Comparison of ENCODE assay signal across 9 mouse cellular contexts in genomic region chr7:31052636-31053434, GRCm38 (mm10). TPM values are rescaled to one million over a fixed set of nuclear protein-coding genes. Genes with fewer than 3 reads are reported as not detected.
DNase-seq lines count a peak whose midpoint lies in the region; ATAC-seq and TF ChIP-seq lines count a peak whose summit lies in the region.
"Had no signal": no experiment of that assay in that cellular context is flagged by ENCODE, and none has a peak within 500 bp of the region (broad histone marks: within the 10 kb centered on the region; RNA-seq: fewer than 3 reads in every experiment).

No protein-coding gene starts in this region.

- ATAC-seq in kidney, postnatal 0 days (replicated peaks; ENCODE audit: low FRiP score, low read depth), result peak; percentile 18; the same call in 1 of the 2 replicates
- peak; percentile 5; the same call in 1 of the 2 replicates for ATAC-seq in forebrain, embryonic 16.5 days
- peak; percentile 12; the same call in 1 of the 2 replicates for ATAC-seq in hindbrain, embryonic 14.5 days (ENCODE audit: low FRiP score)
- no peak for ATAC-seq in limb, embryonic 14.5 days (ENCODE audit: low FRiP score, low read depth)
- peak; percentile 45; the same call in 1 of the 2 replicates for ATAC-seq in neural tube, embryonic 11.5 days (ENCODE audit: insufficient read depth, low FRiP score, low TSS enrichment)
- no peak for ATAC-seq in monocyte, adult 5-6 weeks (replicated peaks; ENCODE audit: insufficient number of reproducible peaks, low FRiP score, low TSS enrichment, poor library complexity, severe bottlenecking)

- H3K4me2 ChIP-seq in kidney, postnatal 0 days (ENCODE audit: low read length), result peak overlapping the region; percentile 41
- H3K4me2 ChIP-seq in forebrain, embryonic 16.5 days (ENCODE audit: low read length), result peak overlapping the region; percentile 38
- peak overlapping the region; percentile 56 for H3K4me2 ChIP-seq in hindbrain, embryonic 14.5 days (replicated peaks)
- H3K4me2 ChIP-seq in limb, embryonic 14.5 days (replicated peaks; ENCODE audit: low read depth, low read length, severe bottlenecking), result peak overlapping the region; percentile 44
- peak overlapping the region; percentile 25 for H3K4me2 ChIP-seq in neural tube, embryonic 11.5 days (ENCODE audit: low read depth)

- 3% methylated on average over 33 of the region's 34 CpGs for WGBS in kidney, postnatal 0 days
- 11% methylated on average over 34 of the region's 34 CpGs for WGBS in kidney, adult 2 months
- WGBS in forebrain, embryonic 16.5 days, result under 1% methylated on average over 34 of the region's 34 CpGs
- WGBS in hindbrain, embryonic 14.5 days, result under 1% methylated on average over 34 of the region's 34 CpGs
- WGBS in limb, embryonic 14.5 days, result under 1% methylated on average over 34 of the region's 34 CpGs
- under 1% methylated on average over 34 of the region's 34 CpGs for WGBS in neural tube, embryonic 11.5 days

- H3K27ac ChIP-seq in kidney, postnatal 0 days, result no peak overlapping the region
- H3K27ac ChIP-seq in kidney, adult 2 months (ENCODE audit: insufficient read depth, low read depth, low read length), result no peak overlapping the region
- H3K27ac ChIP-seq in forebrain, embryonic 16.5 days (ENCODE audit: low read length), result no peak overlapping the region
- no peak overlapping the region for H3K27ac ChIP-seq in hindbrain, embryonic 14.5 days
- no peak overlapping the region for H3K27ac ChIP-seq in limb, embryonic 14.5 days (replicated peaks; ENCODE audit: low read depth, low read length)
- no peak overlapping the region for H3K27ac ChIP-seq in neural tube, embryonic 11.5 days (ENCODE audit: low read depth, low read length)

- TF ChIP-seq CTCF in kidney, postnatal 0 days (IDR thresholded peaks at IDR 0.05; ENCODE audit: low read depth), result peak; percentile 46; the same call in 1 of the 2 replicates
- TF ChIP-seq CTCF in kidney, adult 2 months (conservative IDR thresholded peaks at IDR 0.05; ENCODE audit: insufficient read depth, insufficient read length, low read depth, low read length), result no peak

- no peak for TF ChIP-seq POLR2A in kidney, adult 2 months (IDR thresholded peaks at IDR 0.05; ENCODE audit: low read depth, low read length)
- TF ChIP-seq POLR2A in limb, embryonic 14.5 days (IDR thresholded peaks at IDR 0.05; ENCODE audit: borderline replicate concordance, extremely low read depth, insufficient read depth, insufficient read length), result no peak

- H3K4me1 ChIP-seq in kidney, postnatal 0 days (replicated peaks; ENCODE audit: insufficient read depth, low read length), result peaks cover 19% of the 10 kb centered on the region
- no peaks in the 10 kb centered on the region for H3K4me1 ChIP-seq in kidney, adult 2 months (ENCODE audit: control insufficient read depth, insufficient read depth, low read length)
- H3K4me1 ChIP-seq in forebrain, embryonic 16.5 days (replicated peaks; ENCODE audit: control insufficient read depth, insufficient read depth, low read length), result peaks cover 37% of the 10 kb centered on the region
- H3K4me1 ChIP-seq in hindbrain, embryonic 14.5 days (replicated peaks; ENCODE audit: control insufficient read depth, insufficient read depth, low read length), result peaks cover 38% of the 10 kb centered on the region
- H3K4me1 ChIP-seq in limb, embryonic 14.5 days (ENCODE audit: control insufficient read depth, insufficient read depth, low read length), result peaks cover 58% of the 10 kb centered on the region
- H3K4me1 ChIP-seq in neural tube, embryonic 11.5 days (ENCODE audit: control insufficient read depth, insufficient read depth, low read length), result peaks cover 15% of the 10 kb centered on the region

- no peaks in the 10 kb centered on the region for H3K36me3 ChIP-seq in kidney, postnatal 0 days (ENCODE audit: insufficient read depth, low read length)
- no peaks in the 10 kb centered on the region for H3K36me3 ChIP-seq in kidney, adult 2 months (ENCODE audit: control insufficient read depth, insufficient read depth, low read length)
- no peaks in the 10 kb centered on the region for H3K36me3 ChIP-seq in forebrain, embryonic 16.5 days (ENCODE audit: control insufficient read depth, insufficient read depth)
- no peaks in the 10 kb centered on the region for H3K36me3 ChIP-seq in hindbrain, embryonic 14.5 days (replicated peaks; ENCODE audit: control insufficient read depth, insufficient read depth)
- H3K36me3 ChIP-seq in limb, embryonic 14.5 days (ENCODE audit: control insufficient read depth, insufficient read depth, low read length), result no peaks in the 10 kb centered on the region
- no peaks in the 10 kb centered on the region for H3K36me3 ChIP-seq in neural tube, embryonic 11.5 days (ENCODE audit: control insufficient read depth, insufficient read depth, low read length)

- no peak overlapping the region for H3K9ac ChIP-seq in kidney, postnatal 0 days (ENCODE audit: low read depth, low read length)
- H3K9ac ChIP-seq in forebrain, embryonic 16.5 days (replicated peaks; ENCODE audit: low read depth, low read length), result peak overlapping the region; percentile 22; the same call in 1 of the 2 replicates
- no peak overlapping the region for H3K9ac ChIP-seq in hindbrain, embryonic 14.5 days
- no peak overlapping the region for H3K9ac ChIP-seq in limb, embryonic 14.5 days (ENCODE audit: low read depth, low read length, severe bottlenecking)
- H3K9ac ChIP-seq in neural tube, embryonic 11.5 days (ENCODE audit: low read length), result no peak overlapping the region

- DNase-seq in kidney, postnatal 0 days (ENCODE audit: low spot score), result peak; percentile 58
- DNase-seq in kidney, adult 2 months, result no peak
- peak; percentile 89 for DNase-seq in cerebellum, adult 11-12 months
- DNase-seq in hindbrain, embryonic 14.5 days (ENCODE audit: low spot score), result peak; percentile 34
- peak; percentile 36 for DNase-seq in limb, embryonic 14.5 days (ENCODE audit: low spot score)
- peak; percentile 58 for DNase-seq in neural tube, embryonic 11.5 days (ENCODE audit: low spot score)

- 0 out of 2 replicates have a peak overlapping the region, but pooled peaks have one; percentile 14 for H3K4me3 ChIP-seq in kidney, postnatal 0 days (replicated peaks; ENCODE audit: low read depth, low read length)
- no peak overlapping the region for H3K4me3 ChIP-seq in kidney, adult 2 months (ENCODE audit: insufficient read depth, low read depth, low read length)
- peak overlapping the region; percentile 27 for H3K4me3 ChIP-seq in forebrain, embryonic 16.5 days (replicated peaks; ENCODE audit: low read length)
- H3K4me3 ChIP-seq in hindbrain, embryonic 14.5 days (replicated peaks; ENCODE audit: low read length), result peak overlapping the region; percentile 40; the same call in 1 of the 2 replicates
- H3K4me3 ChIP-seq in limb, embryonic 14.5 days (replicated peaks; ENCODE audit: low read length), result peak overlapping the region; percentile 20
- peak overlapping the region; percentile 0; the same call in 1 of the 2 replicates for H3K4me3 ChIP-seq in neural tube, embryonic 11.5 days (ENCODE audit: low read depth, low read length)

- H3K9me3 ChIP-seq in kidney, postnatal 0 days (replicated peaks; ENCODE audit: low read length), result no peaks in the 10 kb centered on the region
- H3K9me3 ChIP-seq in forebrain, embryonic 16.5 days (ENCODE audit: control insufficient read depth, low read length), result no peaks in the 10 kb centered on the region
- H3K9me3 ChIP-seq in hindbrain, embryonic 14.5 days (ENCODE audit: control insufficient read depth, low read length), result no peaks in the 10 kb centered on the region
- no peaks in the 10 kb centered on the region for H3K9me3 ChIP-seq in limb, embryonic 14.5 days (ENCODE audit: control insufficient read depth, low read length)
- H3K9me3 ChIP-seq in neural tube, embryonic 11.5 days (ENCODE audit: control insufficient read depth, low read length), result no peaks in the 10 kb centered on the region

- peaks cover 39% of the 10 kb centered on the region for H3K27me3 ChIP-seq in kidney, postnatal 0 days (ENCODE audit: insufficient read depth, low read length)
- H3K27me3 ChIP-seq in kidney, adult 2 months (replicated peaks; ENCODE audit: control insufficient read depth, insufficient read depth, low read length), result no peaks in the 10 kb centered on the region
- H3K27me3 ChIP-seq in forebrain, embryonic 16.5 days (replicated peaks; ENCODE audit: control insufficient read depth, insufficient read depth, low read length), result peaks cover 30% of the 10 kb centered on the region
- peaks cover 37% of the 10 kb centered on the region for H3K27me3 ChIP-seq in hindbrain, embryonic 14.5 days (ENCODE audit: control insufficient read depth, insufficient read depth, low read length)
- H3K27me3 ChIP-seq in limb, embryonic 14.5 days (ENCODE audit: control insufficient read depth, insufficient read depth, low read length), result peaks cover 52% of the 10 kb centered on the region
- peaks cover 48% of the 10 kb centered on the region for H3K27me3 ChIP-seq in neural tube, embryonic 11.5 days (ENCODE audit: control insufficient read depth, insufficient read depth, low read length)

RNA-seq across cellular contexts. Expression of gene Fxyd7, which starts 1.6 kb away (rescaled TPM):
- polyA plus RNA-seq in kidney, postnatal 0 days (2015; fragmentation: Nextera tagmentation; extraction: Ambion mirVana), result 6.1 and 8.5 TPM in 2 replicates
- polyA plus RNA-seq in kidney, adult 2 months (2012; rRNA removed), result 1.8 and 2.2 TPM in 2 replicates
- polyA plus RNA-seq in forebrain, embryonic 16.5 days (2015; fragmentation: Nextera tagmentation; extraction: Ambion mirVana), result 51.0 and 95.0 TPM in 2 replicates
- 236 and 249 TPM in 2 replicates for polyA plus RNA-seq in hindbrain, embryonic 14.5 days (2014; fragmentation: Nextera tagmentation; extraction: Ambion mirVana)
- 14.9 and 19.3 TPM in 2 replicates for polyA plus RNA-seq in limb, embryonic 14.5 days (2012; rRNA removed)
- polyA plus RNA-seq in limb, embryonic 14.5 days (2014; fragmentation: Nextera tagmentation; extraction: Ambion mirVana), result 15.3 and 16.2 TPM in 2 replicates
- polyA plus RNA-seq in neural tube, embryonic 11.5 days (2014; fragmentation: Nextera tagmentation; extraction: Ambion mirVana), result 30.5 and 36.5 TPM in 2 replicates
- total RNA-seq in monocyte, adult 5-6 weeks (2017), result not detected in 3 replicates

RNA-seq across cellular contexts. Expression of gene Fxyd1, which starts 4.2 kb away (rescaled TPM):
- 62.0 and 76.3 TPM in 2 replicates for polyA plus RNA-seq in kidney, postnatal 0 days (2015; fragmentation: Nextera tagmentation; extraction: Ambion mirVana)
- 107 and 119 TPM in 2 replicates for polyA plus RNA-seq in kidney, adult 2 months (2012; rRNA removed)
- polyA plus RNA-seq in forebrain, embryonic 16.5 days (2015; fragmentation: Nextera tagmentation; extraction: Ambion mirVana), result 10.7 and 14.5 TPM in 2 replicates
- polyA plus RNA-seq in hindbrain, embryonic 14.5 days (2014; fragmentation: Nextera tagmentation; extraction: Ambion mirVana), result 34.1 and 59.0 TPM in 2 replicates
- polyA plus RNA-seq in limb, embryonic 14.5 days (2012; rRNA removed), result 92.6 and 103 TPM in 2 replicates
- 95.6 and 101 TPM in 2 replicates for polyA plus RNA-seq in limb, embryonic 14.5 days (2014; fragmentation: Nextera tagmentation; extraction: Ambion mirVana)
- 17.0 and 21.8 TPM in 2 replicates for polyA plus RNA-seq in neural tube, embryonic 11.5 days (2014; fragmentation: Nextera tagmentation; extraction: Ambion mirVana)
- not detected in 3 replicates for total RNA-seq in monocyte, adult 5-6 weeks (2017)

RNA-seq across cellular contexts. Expression of gene Lgi4, which starts 6.3 kb away (rescaled TPM):
- polyA plus RNA-seq in kidney, postnatal 0 days (2015; fragmentation: Nextera tagmentation; extraction: Ambion mirVana), result 0.24 and 0.34 TPM in 2 replicates
- 0.99 and 2.2 TPM in 2 replicates for polyA plus RNA-seq in kidney, adult 2 months (2012; rRNA removed)
- polyA plus RNA-seq in forebrain, embryonic 16.5 days (2015; fragmentation: Nextera tagmentation; extraction: Ambion mirVana), result 0.20 and 0.24 TPM in 2 replicates
- 0.28 and 0.60 TPM in 2 replicates for polyA plus RNA-seq in hindbrain, embryonic 14.5 days (2014; fragmentation: Nextera tagmentation; extraction: Ambion mirVana)
- polyA plus RNA-seq in limb, embryonic 14.5 days (2012; rRNA removed), result 2.0 and 2.8 TPM in 2 replicates
- 0.39 and 1.1 TPM in 2 replicates for polyA plus RNA-seq in limb, embryonic 14.5 days (2014; fragmentation: Nextera tagmentation; extraction: Ambion mirVana)
- 4.6 and 4.9 TPM in 2 replicates for polyA plus RNA-seq in neural tube, embryonic 11.5 days (2014; fragmentation: Nextera tagmentation; extraction: Ambion mirVana)
- 0.21 to 0.49 TPM (median 0.38 TPM) in 3 replicates for total RNA-seq in monocyte, adult 5-6 weeks (2017)

RNA-seq across cellular contexts. Expression of gene Fxyd5, which starts 10.6 kb away (rescaled TPM):
- polyA plus RNA-seq in kidney, postnatal 0 days (2015; fragmentation: Nextera tagmentation; extraction: Ambion mirVana), result 31.5 and 35.9 TPM in 2 replicates
- 37.2 and 54.2 TPM in 2 replicates for polyA plus RNA-seq in kidney, adult 2 months (2012; rRNA removed)
- polyA plus RNA-seq in forebrain, embryonic 16.5 days (2015; fragmentation: Nextera tagmentation; extraction: Ambion mirVana), result 21.7 and 23.4 TPM in 2 replicates
- 13.6 and 14.8 TPM in 2 replicates for polyA plus RNA-seq in hindbrain, embryonic 14.5 days (2014; fragmentation: Nextera tagmentation; extraction: Ambion mirVana)
- polyA plus RNA-seq in limb, embryonic 14.5 days (2012; rRNA removed), result 17.4 and 20.5 TPM in 2 replicates
- polyA plus RNA-seq in limb, embryonic 14.5 days (2014; fragmentation: Nextera tagmentation; extraction: Ambion mirVana), result 28.8 and 31.3 TPM in 2 replicates
- 16.2 and 17.3 TPM in 2 replicates for polyA plus RNA-seq in neural tube, embryonic 11.5 days (2014; fragmentation: Nextera tagmentation; extraction: Ambion mirVana)
- 930 to 1,250 TPM (median 1,146 TPM) in 3 replicates for total RNA-seq in monocyte, adult 5-6 weeks (2017)

RNA-seq across cellular contexts. Expression of gene Fxyd3, which starts 23.7 kb away (rescaled TPM):
- 16.9 and 22.5 TPM in 2 replicates for polyA plus RNA-seq in kidney, postnatal 0 days (2015; fragmentation: Nextera tagmentation; extraction: Ambion mirVana)
- polyA plus RNA-seq in kidney, adult 2 months (2012; rRNA removed), result 4.8 and 5.1 TPM in 2 replicates
- polyA plus RNA-seq in forebrain, embryonic 16.5 days (2015; fragmentation: Nextera tagmentation; extraction: Ambion mirVana), result 0.15 and 0.66 TPM in 2 replicates
- polyA plus RNA-seq in hindbrain, embryonic 14.5 days (2014; fragmentation: Nextera tagmentation; extraction: Ambion mirVana), result 0.66 TPM in 1 of 2 replicates, not detected in the other
- 39.8 and 45.9 TPM in 2 replicates for polyA plus RNA-seq in limb, embryonic 14.5 days (2012; rRNA removed)
- polyA plus RNA-seq in limb, embryonic 14.5 days (2014; fragmentation: Nextera tagmentation; extraction: Ambion mirVana), result 68.9 and 79.5 TPM in 2 replicates
- polyA plus RNA-seq in neural tube, embryonic 11.5 days (2014; fragmentation: Nextera tagmentation; extraction: Ambion mirVana), result 6.0 and 7.7 TPM in 2 replicates
- 0.29 TPM in 1 of 3 replicates, not detected in the others for total RNA-seq in monocyte, adult 5-6 weeks (2017)
- total RNA-seq: layer of hippocampus, postnatal 36 days had no signal

Comparison
In these comparisons a context has a peak if more than half of its experiments do, and no peak if none do; other contexts are left out.
1. ATAC-seq: peak in kidney, postnatal 0 days (single experiment), forebrain, embryonic 16.5 days (single experiment), hindbrain, embryonic 14.5 days (single experiment) and neural tube, embryonic 11.5 days (single experiment); none in limb, embryonic 14.5 days (single experiment) and monocyte, adult 5-6 weeks (single experiment).
2. Peak in every context shown above with its lines, with median percentiles within 50 percentile points of each other: H3K4me2 ChIP-seq.